Mouse (Mus musculus): ENCODE results near the gene Zfp626. TPM values are rescaled to one million over a fixed set of nuclear protein-coding genes. Genes with fewer than 3 reads are reported as not detected.
"Not testable (repeated sequence)": the region's sequence is repeated elsewhere in the genome, so short reads cannot be mapped to it uniquely, and the experiment has no call there.

Gene Zfp626
- polyA plus RNA-seq, 1 experiment, result 6.3 TPM

DNA sequence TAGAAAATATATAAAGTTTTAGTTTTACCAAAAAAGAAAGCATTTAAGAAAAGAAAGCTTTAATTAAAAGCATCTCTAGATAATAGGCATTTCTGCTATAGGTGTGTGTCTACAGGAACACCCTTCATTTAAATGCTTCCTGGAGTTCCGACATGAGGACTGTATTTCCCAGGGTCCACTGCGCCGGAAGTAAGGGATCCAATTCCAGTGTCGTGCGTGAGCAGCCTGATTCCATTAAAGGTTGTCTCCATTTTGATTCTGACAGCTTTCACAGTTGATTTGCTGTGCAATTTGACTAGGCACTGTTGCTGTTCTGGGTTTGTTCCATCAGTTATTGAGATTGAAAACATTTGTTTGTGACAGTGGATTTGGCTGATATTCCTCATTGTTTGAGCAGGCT, 4.0 kb upstream of the Zfp626 start:
- Histone ChIP-seq H3K4me1 (ENCODE audit: control insufficient read depth, insufficient read depth, low read length) (no peaks in the 10 kb centered on the region; the same call in 1 of the 2 replicates), H3K4me3 (ENCODE audit: control insufficient read depth, low read depth, low read length) (no peak overlapping the region), H3K27ac (ENCODE audit: control insufficient read depth, insufficient read depth, low read depth, low read length) (no peak overlapping the region), H3K36me3 (ENCODE audit: control insufficient read depth, insufficient read depth, low read length) (no peaks in the 10 kb centered on the region), H3K27me3 (ENCODE audit: control insufficient read depth, insufficient read depth, low read length) (no peaks in the 10 kb centered on the region)
- no peak for TF ChIP-seq CTCF (IDR thresholded peaks at IDR 0.05; ENCODE audit: control insufficient read depth, insufficient read depth, insufficient replicate concordance, low read depth, low read length)
- no peak for TF ChIP-seq POLR2A (IDR thresholded peaks at IDR 0.05; ENCODE audit: control insufficient read depth, low read depth, low read length)

DNA sequence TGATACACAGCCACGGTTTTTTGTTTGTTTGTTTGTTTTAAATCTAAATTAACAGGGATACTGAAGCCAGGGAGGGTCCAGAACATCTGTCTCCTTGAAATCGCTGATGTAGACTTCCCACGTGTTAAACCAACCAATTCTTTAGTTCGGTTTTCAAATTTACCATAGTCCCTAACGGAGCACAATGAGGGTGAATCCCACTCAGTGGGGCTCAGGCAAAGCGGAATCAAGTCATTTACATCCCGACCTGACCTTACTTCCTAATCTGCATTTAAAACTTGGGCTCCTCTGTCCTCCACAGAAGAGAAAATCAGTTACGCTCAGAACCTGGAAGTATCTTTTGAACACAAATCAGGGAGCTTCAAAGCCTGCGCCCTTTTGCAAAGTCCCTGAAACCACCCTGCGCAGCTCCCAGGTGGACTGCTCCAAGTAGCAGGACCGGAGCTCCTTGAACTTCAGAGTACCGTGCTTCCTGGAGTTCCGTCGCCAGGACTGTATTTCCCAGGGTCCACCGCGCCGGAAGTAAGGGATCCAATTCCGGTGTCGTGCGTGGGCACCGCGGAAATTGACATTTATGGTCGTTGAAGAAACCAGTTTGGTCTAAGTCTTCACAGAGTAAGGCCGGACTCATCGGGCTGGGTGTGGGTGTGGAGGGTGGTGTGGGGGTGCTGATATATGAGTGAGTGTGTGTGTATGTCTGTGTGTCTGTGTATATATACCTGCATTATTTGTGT, 2.5 kb upstream of the Zfp626 start:
- Histone ChIP-seq H3K4me1 (ENCODE audit: control insufficient read depth, insufficient read depth, low read length) (no peaks in the 10 kb centered on the region; the same call in 1 of the 2 replicates), H3K27me3 (ENCODE audit: control insufficient read depth, insufficient read depth, low read length) (no peaks in the 10 kb centered on the region), H3K27ac (ENCODE audit: control insufficient read depth, insufficient read depth, low read depth, low read length) (peak overlapping the region; percentile 95), H3K36me3 (ENCODE audit: control insufficient read depth, insufficient read depth, low read length) (peaks cover 3% of the 10 kb centered on the region; the same call in 1 of the 2 replicates), H3K4me3 (ENCODE audit: control insufficient read depth, low read depth, low read length) (peak overlapping the region; percentile 100)
- no peak for TF ChIP-seq CTCF (IDR thresholded peaks at IDR 0.05; ENCODE audit: control insufficient read depth, insufficient read depth, insufficient replicate concordance, low read depth, low read length)
- peak; percentile 82; the same call in 1 of the 2 replicates for TF ChIP-seq POLR2A (IDR thresholded peaks at IDR 0.05; ENCODE audit: control insufficient read depth, low read depth, low read length)

DNA sequence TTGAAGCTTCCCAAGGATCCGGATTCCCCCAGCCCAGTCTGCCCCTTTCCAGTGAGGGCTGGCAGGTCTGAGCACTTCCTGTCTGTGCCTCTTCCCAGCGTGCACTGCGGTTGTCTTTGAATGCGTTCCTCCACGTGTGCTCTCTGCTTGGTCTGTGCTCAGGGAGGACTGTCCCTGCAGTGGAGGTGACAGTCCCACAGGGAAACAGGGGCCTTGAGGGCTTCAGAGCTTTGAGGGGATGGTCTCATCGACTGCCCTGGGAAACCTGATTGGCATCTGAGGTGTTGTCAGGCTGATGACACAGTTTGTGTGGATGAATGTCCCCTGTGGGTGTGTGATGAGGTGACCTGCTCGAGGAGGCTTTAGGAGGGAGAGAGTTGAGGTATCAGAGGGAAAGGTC, 309 bp downstream of the Zfp626 start:
- Histone ChIP-seq H3K4me3 (ENCODE audit: control insufficient read depth, low read depth, low read length) (peak overlapping the region; percentile 78), H3K27ac (ENCODE audit: control insufficient read depth, insufficient read depth, low read depth, low read length) (peak overlapping the region; percentile 21; the same call in 1 of the 2 replicates)
- H3K27me3 ChIP-seq (ENCODE audit: control insufficient read depth, insufficient read depth, low read length); H3K4me1 ChIP-seq (ENCODE audit: control insufficient read depth, insufficient read depth, low read length); H3K36me3 ChIP-seq (ENCODE audit: control insufficient read depth, insufficient read depth, low read length): not testable (repeated sequence)

DNA sequence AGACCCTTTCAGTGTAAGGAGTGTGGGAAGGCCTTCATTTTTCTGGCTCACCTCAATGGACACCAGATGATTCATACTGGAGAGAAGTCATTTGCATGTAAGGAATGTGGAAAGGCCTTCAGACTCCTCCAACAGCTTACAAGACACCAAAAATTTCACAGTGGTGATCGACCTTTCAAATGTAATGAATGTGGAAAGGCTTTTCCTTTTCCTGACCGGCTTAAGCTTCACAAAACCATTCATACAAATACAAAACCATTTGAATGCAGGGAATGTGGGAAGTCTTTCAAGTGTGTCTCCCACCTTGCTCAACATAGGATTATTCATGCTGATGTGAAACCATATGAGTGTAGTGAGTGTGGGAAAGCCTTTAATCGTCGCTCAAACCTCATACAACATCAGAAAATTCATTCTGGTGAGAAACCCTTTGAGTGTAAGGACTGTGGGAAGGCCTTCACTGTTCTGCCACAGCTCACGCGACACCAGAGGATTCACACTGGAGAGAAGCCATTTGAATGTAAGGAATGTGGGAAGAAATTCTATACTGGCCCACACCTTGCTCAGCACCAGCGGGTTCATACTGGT, 11.6 kb downstream of the Zfp626 start:
- TF ChIP-seq POLR2A (IDR thresholded peaks at IDR 0.05; ENCODE audit: control insufficient read depth, low read depth, low read length) (no peak), CTCF (IDR thresholded peaks at IDR 0.05; ENCODE audit: control insufficient read depth, insufficient read depth, insufficient replicate concordance, low read depth, low read length) (no peak)
- Histone ChIP-seq H3K27ac (ENCODE audit: control insufficient read depth, insufficient read depth, low read depth, low read length) (no peak overlapping the region), H3K4me3 (ENCODE audit: control insufficient read depth, low read depth, low read length) (no peak overlapping the region), H3K36me3 (ENCODE audit: control insufficient read depth, insufficient read depth, low read length) (peaks cover 2% of the 10 kb centered on the region), H3K4me1 (ENCODE audit: control insufficient read depth, insufficient read depth, low read length) (no peaks in the 10 kb centered on the region), H3K27me3 (ENCODE audit: control insufficient read depth, insufficient read depth, low read length) (no peaks in the 10 kb centered on the region)

DNA sequence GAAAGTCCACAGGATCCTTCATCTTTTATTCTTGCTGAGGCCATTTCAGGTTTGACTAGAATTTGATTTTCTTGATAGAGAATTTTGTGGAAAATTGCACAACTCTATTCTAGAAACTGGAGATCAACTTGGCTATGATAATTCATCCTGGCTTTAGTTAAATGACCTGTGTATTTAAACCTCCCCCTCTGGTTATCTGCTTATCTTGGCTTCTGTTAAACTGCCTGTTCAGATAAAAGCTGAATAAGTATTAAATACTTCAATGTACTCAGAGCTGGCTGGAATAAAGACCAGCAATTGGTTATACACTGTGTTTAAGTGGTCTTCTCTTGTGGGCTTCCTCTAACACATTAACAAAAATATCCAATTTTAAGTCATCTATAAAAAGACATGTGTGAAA, 15.6 kb downstream of the Zfp626 start:
- Histone ChIP-seq H3K36me3 (ENCODE audit: control insufficient read depth, insufficient read depth, low read length) (no peaks in the 10 kb centered on the region), H3K4me3 (ENCODE audit: control insufficient read depth, low read depth, low read length) (no peak overlapping the region), H3K27me3 (ENCODE audit: control insufficient read depth, insufficient read depth, low read length) (no peaks in the 10 kb centered on the region), H3K4me1 (ENCODE audit: control insufficient read depth, insufficient read depth, low read length) (no peaks in the 10 kb centered on the region), H3K27ac (ENCODE audit: control insufficient read depth, insufficient read depth, low read depth, low read length) (no peak overlapping the region)
- TF ChIP-seq POLR2A (IDR thresholded peaks at IDR 0.05; ENCODE audit: control insufficient read depth, low read depth, low read length), result no peak

DNA sequence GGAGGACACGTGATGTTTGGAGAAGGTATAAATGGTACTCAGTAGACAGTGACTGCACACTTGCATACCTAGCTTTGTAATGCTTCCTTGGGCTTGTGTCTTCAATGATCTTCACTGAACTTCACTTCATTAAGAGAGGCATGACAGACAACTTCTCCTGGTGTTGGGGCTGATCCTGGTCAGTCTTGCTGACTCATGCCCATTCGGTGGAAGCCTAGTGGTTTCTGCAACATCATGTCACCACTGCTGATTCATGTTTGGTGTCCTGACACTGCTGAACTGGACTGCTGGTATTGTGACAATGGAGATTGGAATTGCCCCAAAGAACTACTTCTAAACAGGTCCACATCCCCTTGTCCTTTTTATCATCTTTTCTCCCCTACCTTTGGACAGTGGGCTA, 27.1 kb downstream of the Zfp626 start:
- Histone ChIP-seq H3K4me3 (ENCODE audit: control insufficient read depth, low read depth, low read length) (no peak overlapping the region), H3K27me3 (ENCODE audit: control insufficient read depth, insufficient read depth, low read length) (no peaks in the 10 kb centered on the region), H3K36me3 (ENCODE audit: control insufficient read depth, insufficient read depth, low read length) (no peaks in the 10 kb centered on the region), H3K4me1 (ENCODE audit: control insufficient read depth, insufficient read depth, low read length) (peaks cover 4% of the 10 kb centered on the region), H3K27ac (ENCODE audit: control insufficient read depth, insufficient read depth, low read depth, low read length) (no peak overlapping the region)
- TF ChIP-seq CTCF (IDR thresholded peaks at IDR 0.05; ENCODE audit: control insufficient read depth, insufficient read depth, insufficient replicate concordance, low read depth, low read length) (no peak), POLR2A (IDR thresholded peaks at IDR 0.05; ENCODE audit: control insufficient read depth, low read depth, low read length) (no peak)

DNA sequence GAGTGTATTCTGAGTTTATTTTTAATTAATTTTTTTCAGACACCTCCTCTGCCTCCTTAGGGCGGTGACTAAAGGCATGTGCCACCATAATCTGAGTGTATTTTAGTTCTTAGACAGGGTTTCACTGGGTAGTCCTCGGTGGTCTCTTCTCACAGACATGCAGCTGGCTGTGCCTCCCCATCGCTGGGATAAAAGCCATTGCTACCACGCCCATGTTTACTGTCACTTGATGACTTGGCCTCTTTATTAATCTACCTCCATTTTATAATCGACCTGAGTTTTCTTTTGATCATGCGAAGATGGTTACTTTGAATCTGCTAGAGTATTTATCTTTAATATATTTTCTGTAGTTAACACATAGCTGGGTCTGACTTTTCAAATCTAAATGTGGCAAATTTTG, 30.9 kb downstream of the Zfp626 start:
- peak overlapping the region; percentile 85 for H3K4me3 ChIP-seq (ENCODE audit: control insufficient read depth, low read depth, low read length)
- peaks cover 8% of the 10 kb centered on the region for H3K4me1 ChIP-seq (ENCODE audit: control insufficient read depth, insufficient read depth, low read length)
- H3K36me3 ChIP-seq (ENCODE audit: control insufficient read depth, insufficient read depth, low read length), result no peaks in the 10 kb centered on the region
- TF ChIP-seq POLR2A (IDR thresholded peaks at IDR 0.05; ENCODE audit: control insufficient read depth, low read depth, low read length) (no peak), CTCF (IDR thresholded peaks at IDR 0.05; ENCODE audit: control insufficient read depth, insufficient read depth, insufficient replicate concordance, low read depth, low read length) (no peak)
- H3K27ac ChIP-seq (ENCODE audit: control insufficient read depth, insufficient read depth, low read depth, low read length), result peak overlapping the region; percentile 95
- H3K27me3 ChIP-seq (ENCODE audit: control insufficient read depth, insufficient read depth, low read length), result no peaks in the 10 kb centered on the region

Measured in testis, adult 2 months (tissue).